Mouse (Mus musculus): ENCODE results near the gene Gm39115. TPM values are rescaled to one million over a fixed set of nuclear protein-coding genes. Genes with fewer than 3 reads are reported as not detected.
A peak's percentile ranks its signal among the peaks of the same experiment; 100 is the strongest.

The Gm39115 gene
- polyA plus RNA-seq, 1 experiment = not detected

- Histone ChIP-seq H3K27me3 (ENCODE audit: control insufficient read depth, insufficient read depth, low read length) (no peaks in the 10 kb centered on the region), H3K27ac (ENCODE audit: insufficient read depth, low read depth, low read length) (no peak overlapping the region), H3K4me1 (ENCODE audit: control insufficient read depth, insufficient read depth, insufficient read length, low read length) (peaks cover 11% of the 10 kb centered on the region; the same call in 1 of the 2 replicates), H3K36me3 (ENCODE audit: control insufficient read depth, insufficient read depth, low read length) (no peaks in the 10 kb centered on the region), H3K4me3 (ENCODE audit: low read depth, low read length) (no peak overlapping the region)
- TF ChIP-seq POLR2A (IDR thresholded peaks at IDR 0.05; ENCODE audit: low read depth, low read length) = no peak
- no peak for TF ChIP-seq CTCF (IDR thresholded peaks at IDR 0.05; ENCODE audit: extremely low read depth, insufficient read length, insufficient replicate concordance, low read depth, low read length)
- WGBS = 80% methylated on average over 4 of the region's 4 CpGs
These were observed 39.1 kb downstream of the Gm39115 start for GRCm38 (mm10) chr7:142096701-142097100.

- 0 out of 2 replicates have a peak within 1 kb of the TSS, but pooled peaks have one; percentile 24 for H3K27ac ChIP-seq (ENCODE audit: insufficient read depth, low read depth, low read length)
These were observed 40.5 kb downstream of the Gm39115 start, which contains the start of gene Dusp8 for GRCm38 (mm10) chr7:142095183-142095931. Gene Dusp8 (minus strand): TSS chr7:142095843.

GRCm38 (mm10) chr7:142094301-142095143, 41.3 kb downstream of the Gm39115 start:
- Histone ChIP-seq H3K4me1 (ENCODE audit: control insufficient read depth, insufficient read depth, insufficient read length, low read length) (peaks cover 11% of the 10 kb centered on the region; the same call in 1 of the 2 replicates), H3K4me3 (ENCODE audit: low read depth, low read length) (peak overlapping the region; percentile 87), H3K27me3 (ENCODE audit: control insufficient read depth, insufficient read depth, low read length) (no peaks in the 10 kb centered on the region), H3K27ac (ENCODE audit: insufficient read depth, low read depth, low read length) (0 out of 2 replicates have a peak overlapping the region, but pooled peaks have one; percentile 24), H3K36me3 (ENCODE audit: control insufficient read depth, insufficient read depth, low read length) (no peaks in the 10 kb centered on the region; the same call in 1 of the 2 replicates)
- TF ChIP-seq CTCF (IDR thresholded peaks at IDR 0.05; ENCODE audit: extremely low read depth, insufficient read length, insufficient replicate concordance, low read depth, low read length) (no peak), POLR2A (IDR thresholded peaks at IDR 0.05; ENCODE audit: low read depth, low read length) (no peak)
- under 1% methylated on average over 88 of the region's 89 CpGs for WGBS

More at GRCm38 (mm10) chr7:142095183-142095931, 40.5 kb downstream of the Gm39115 start, which contains the start of gene Dusp8:
- Histone ChIP-seq H3K4me1 (ENCODE audit: control insufficient read depth, insufficient read depth, insufficient read length, low read length) (peaks cover 11% of the 10 kb centered on the region; the same call in 1 of the 2 replicates), H3K36me3 (ENCODE audit: control insufficient read depth, insufficient read depth, low read length) (no peaks in the 10 kb centered on the region), H3K4me3 (ENCODE audit: low read depth, low read length) (peak within 1 kb of the TSS; percentile 87), H3K27me3 (ENCODE audit: control insufficient read depth, insufficient read depth, low read length) (no peaks in the 10 kb centered on the region)
- under 1% methylated on average over 63 of the region's 63 CpGs for WGBS
- TF ChIP-seq POLR2A (IDR thresholded peaks at IDR 0.05; ENCODE audit: low read depth, low read length) (no peak), CTCF (IDR thresholded peaks at IDR 0.05; ENCODE audit: extremely low read depth, insufficient read length, insufficient replicate concordance, low read depth, low read length) (no peak)

GRCm38 (mm10) chr7:142093696-142094240, 42.1 kb downstream of the Gm39115 start:
- 50% methylated on average over 6 of the region's 6 CpGs for WGBS

GRCm38 (mm10) chr7:142092991-142093390, 42.8 kb downstream of the Gm39115 start:
- TF ChIP-seq POLR2A (IDR thresholded peaks at IDR 0.05; ENCODE audit: low read depth, low read length) = no peak
- TF ChIP-seq CTCF (IDR thresholded peaks at IDR 0.05; ENCODE audit: extremely low read depth, insufficient read length, insufficient replicate concordance, low read depth, low read length) = no peak
- Histone ChIP-seq H3K27ac (ENCODE audit: insufficient read depth, low read depth, low read length) (no peak overlapping the region), H3K27me3 (ENCODE audit: control insufficient read depth, insufficient read depth, low read length) (no peaks in the 10 kb centered on the region), H3K4me3 (ENCODE audit: low read depth, low read length) (no peak overlapping the region), H3K4me1 (ENCODE audit: control insufficient read depth, insufficient read depth, insufficient read length, low read length) (peaks cover 11% of the 10 kb centered on the region; the same call in 1 of the 2 replicates), H3K36me3 (ENCODE audit: control insufficient read depth, insufficient read depth, low read length) (peaks cover under 1% of the 10 kb centered on the region)
- 73% methylated on average over 1 of the region's 1 CpGs for WGBS

More at GRCm38 (mm10) chr7:142093696-142094240, 42.1 kb downstream of the Gm39115 start:
- peak overlapping the region; percentile 87 for H3K4me3 ChIP-seq (ENCODE audit: low read depth, low read length)
- H3K36me3 ChIP-seq (ENCODE audit: control insufficient read depth, insufficient read depth, low read length) = no peaks in the 10 kb centered on the region; the same call in 1 of the 2 replicates
- peaks cover 11% of the 10 kb centered on the region; the same call in 1 of the 2 replicates for H3K4me1 ChIP-seq (ENCODE audit: control insufficient read depth, insufficient read depth, insufficient read length, low read length)
- H3K27me3 ChIP-seq (ENCODE audit: control insufficient read depth, insufficient read depth, low read length) = no peaks in the 10 kb centered on the region
- TF ChIP-seq CTCF (IDR thresholded peaks at IDR 0.05; ENCODE audit: extremely low read depth, insufficient read length, insufficient replicate concordance, low read depth, low read length) (no peak), POLR2A (IDR thresholded peaks at IDR 0.05; ENCODE audit: low read depth, low read length) (no peak)
- no peak overlapping the region for H3K27ac ChIP-seq (ENCODE audit: insufficient read depth, low read depth, low read length)

GRCm38 (mm10) chr7:142091848-142092247, 44.0 kb downstream of the Gm39115 start:
- Histone ChIP-seq H3K36me3 (ENCODE audit: control insufficient read depth, insufficient read depth, low read length) (peaks cover 6% of the 10 kb centered on the region), H3K27ac (ENCODE audit: insufficient read depth, low read depth, low read length) (no peak overlapping the region), H3K4me1 (ENCODE audit: control insufficient read depth, insufficient read depth, insufficient read length, low read length) (peaks cover 8% of the 10 kb centered on the region; the same call in 1 of the 2 replicates), H3K4me3 (ENCODE audit: low read depth, low read length) (no peak overlapping the region), H3K27me3 (ENCODE audit: control insufficient read depth, insufficient read depth, low read length) (no peaks in the 10 kb centered on the region)
- no peak for TF ChIP-seq CTCF (IDR thresholded peaks at IDR 0.05; ENCODE audit: extremely low read depth, insufficient read length, insufficient replicate concordance, low read depth, low read length)
- no peak for TF ChIP-seq POLR2A (IDR thresholded peaks at IDR 0.05; ENCODE audit: low read depth, low read length)
- 42% methylated on average over 4 of the region's 4 CpGs for WGBS

Measured in small intestine, adult 2 months (tissue).